Mouse (Mus musculus) lung, postnatal 10 days (tissue): ENCODE results near the gene Jmjd6.

Source experiments
- DNase-seq: peaks from one replicate; pipeline ENCODE4 v3.0.0; 2021

Gene Jmjd6

GRCm38 (mm10) chr11:116822215-116822614 is 21.0 kb downstream of the Jmjd6 start:
- DNase-seq: peak; percentile 45

- DNase-seq: peak; percentile 62
Measured at GRCm38 (mm10) chr11:116821057-116821940, 21.9 kb downstream of the Jmjd6 start.

- DNase-seq: peak; percentile 71
Measured at GRCm38 (mm10) chr11:116819932-116820593, 23.2 kb downstream of the Jmjd6 start.

GRCm38 (mm10) chr11:116818722-116819121 is 24.5 kb downstream of the Jmjd6 start:
- no peak for DNase-seq

- no peak for DNase-seq
Measured at GRCm38 (mm10) chr11:116817567-116817966, 25.7 kb downstream of the Jmjd6 start.

GRCm38 (mm10) chr11:116816769-116817168 is 26.5 kb downstream of the Jmjd6 start:
- DNase-seq: peak; percentile 82

- peak; percentile 62 for DNase-seq
Measured at GRCm38 (mm10) chr11:116814884-116815415, 28.3 kb downstream of the Jmjd6 start.

GRCm38 (mm10) chr11:116814076-116814883 is 29.0 kb downstream of the Jmjd6 start:
- peak; percentile 94 for DNase-seq

- peak; percentile 17 for DNase-seq
Measured at GRCm38 (mm10) chr11:116813610-116814009, 29.6 kb downstream of the Jmjd6 start.

- peak; percentile 72 for DNase-seq
Measured at GRCm38 (mm10) chr11:116812793-116813529, 30.3 kb downstream of the Jmjd6 start.

- DNase-seq: peak; percentile 91
Measured at GRCm38 (mm10) chr11:116810983-116811901, 32.0 kb downstream of the Jmjd6 start.

- no peak for DNase-seq
Measured at GRCm38 (mm10) chr11:116810528-116810927, 32.7 kb downstream of the Jmjd6 start.

GRCm38 (mm10) chr11:116809520-116809919 is 33.7 kb downstream of the Jmjd6 start:
- DNase-seq: no peak

- DNase-seq: no peak
Measured at GRCm38 (mm10) chr11:116808811-116809395, 34.3 kb downstream of the Jmjd6 start.

- DNase-seq: peak; percentile 92
Measured at GRCm38 (mm10) chr11:116807938-116808606, 35.2 kb downstream of the Jmjd6 start.

- DNase-seq: no peak
Measured at GRCm38 (mm10) chr11:116807526-116807925, 35.7 kb downstream of the Jmjd6 start.

- no peak for DNase-seq
Measured at GRCm38 (mm10) chr11:116807116-116807515, 36.1 kb downstream of the Jmjd6 start.

- DNase-seq: no peak
Measured at GRCm38 (mm10) chr11:116806136-116807071, 36.8 kb downstream of the Jmjd6 start.

- DNase-seq: no peak
Measured at GRCm38 (mm10) chr11:116802709-116803108, 40.5 kb downstream of the Jmjd6 start.
